Mouse (Mus musculus) lung, postnatal 0 days (tissue): ENCODE results near the gene BC029722. TPM values are rescaled to one million over a fixed set of nuclear protein-coding genes. Genes with fewer than 3 reads are reported as not detected.

ENCODE experiments used
- ATAC-seq: fragments of 200-750 bp; cut with Nextera tagmentation; 2 replicates; pipeline ENCODE4 v1.8.0; 2017; ENCODE audit warnings: moderate library complexity
- DNase-seq: peaks from one replicate; pipeline ENCODE4 v3.0.0-alpha.2; 2016; ENCODE audit warnings: low spot score
- H3K27ac ChIP-seq: fragments of 300-500 bp; sonication (generic); 2 replicates; pipeline ENCODE4 v1.5.1; 2014; ENCODE audit warnings: antibody characterized with exemption, mild to moderate bottlenecking, low read length, mixed read lengths
- H3K27me3 ChIP-seq: fragments of 300-500 bp; sonication (generic); replicated peaks from 2 replicates; pipeline ENCODE4 v1.6.1; 2014; ENCODE audit warnings: low read length, mixed read lengths; ENCODE audit not compliant: insufficient read depth
- H3K36me3 ChIP-seq: fragments of 300-500 bp; sonication (generic); 2 replicates; pipeline ENCODE4 v1.6.1; 2014; ENCODE audit warnings: low read length, mixed read lengths; ENCODE audit not compliant: insufficient read depth
- H3K4me1 ChIP-seq: fragments of 300-500 bp; sonication (generic); 2 replicates; pipeline ENCODE4 v1.6.1; 2014; ENCODE audit warnings: antibody characterized with exemption, low read depth, low read length, mixed read lengths; ENCODE audit not compliant: insufficient read depth
- H3K4me2 ChIP-seq: fragments of 300-500 bp; sonication (generic); replicated peaks from 2 replicates; pipeline ENCODE4 v1.6.1; 2014; ENCODE audit warnings: low read depth, mild to moderate bottlenecking, low read length, moderate library complexity, mixed read lengths
- H3K4me3 ChIP-seq: fragments of 300-500 bp; sonication (generic); 2 replicates; pipeline ENCODE4 v1.5.1; 2014; ENCODE audit warnings: low read depth, low read length
- H3K9ac ChIP-seq: fragments of 300-500 bp; sonication (generic); replicated peaks from 2 replicates; pipeline ENCODE4 v1.6.1; 2014; ENCODE audit warnings: low read depth, mild to moderate bottlenecking
- H3K9me3 ChIP-seq: fragments of 300-500 bp; sonication (generic); 2 replicates; pipeline ENCODE4 v1.6.1; 2016; ENCODE audit warnings: low read length, mixed read lengths
- CTCF ChIP-seq: IDR thresholded peaks from 2 replicates; pipeline ENCODE4 v1.5.1; 2016; ENCODE audit warnings: antibody characterized with exemption, mild to moderate bottlenecking
- EP300 ChIP-seq: IDR thresholded peaks from 2 replicates; pipeline ENCODE4 v1.6.1; 2016; ENCODE audit warnings: antibody characterized with exemption, mild to moderate bottlenecking, control low read depth
- WGBS: fragments of 180-500 bp; shearing (Covaris S2); extraction: QIAGEN DNeasy Blood & Tissue Kit; methylation state at CpG from one replicate; pipeline ENCODE4 v1.1.7; 2014; 5-methylcytosine and 5-hydroxymethylcytosine counted together
- polyA plus RNA-seq: library from polyadenylated mRNA; unstranded; fragments of >200 nt; fragmentation: Nextera tagmentation; extraction: Ambion mirVana; gene quantifications from 2 replicates; pipeline ENCODE4 v1.2.1, GENCODE M21; 2015

The BC029722 gene
- polyA plus RNA-seq: 31.4 and 32.9 TPM in 2 replicates

DNA sequence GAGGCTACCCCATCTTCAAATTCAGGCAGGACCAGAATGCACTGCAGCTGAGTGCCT lies at the start of gene BC029722:
Gene BC029722, minus strand, starts transcription at position 35 of the 57 bp plus-strand sequence.
- peaks cover 5% of the 10 kb centered on the region; the same call in 1 of the 2 replicates for H3K4me1 ChIP-seq
- no peaks in the 10 kb centered on the region for H3K9me3 ChIP-seq
- H3K36me3 ChIP-seq: peaks cover 14% of the 10 kb centered on the region; the same call in 1 of the 2 replicates
- ATAC-seq (no peak), DNase-seq (no peak)
- H3K4me2 ChIP-seq: peak within 1 kb of the TSS; percentile 91
- peak within 1 kb of the TSS; percentile 74 for H3K9ac ChIP-seq
- TF ChIP-seq CTCF (no peak), EP300 (no peak)
- H3K27ac ChIP-seq: peak within 1 kb of the TSS; percentile 87
- no peaks in the 10 kb centered on the region for H3K27me3 ChIP-seq
- H3K4me3 ChIP-seq: peak within 1 kb of the TSS; percentile 83

DNA sequence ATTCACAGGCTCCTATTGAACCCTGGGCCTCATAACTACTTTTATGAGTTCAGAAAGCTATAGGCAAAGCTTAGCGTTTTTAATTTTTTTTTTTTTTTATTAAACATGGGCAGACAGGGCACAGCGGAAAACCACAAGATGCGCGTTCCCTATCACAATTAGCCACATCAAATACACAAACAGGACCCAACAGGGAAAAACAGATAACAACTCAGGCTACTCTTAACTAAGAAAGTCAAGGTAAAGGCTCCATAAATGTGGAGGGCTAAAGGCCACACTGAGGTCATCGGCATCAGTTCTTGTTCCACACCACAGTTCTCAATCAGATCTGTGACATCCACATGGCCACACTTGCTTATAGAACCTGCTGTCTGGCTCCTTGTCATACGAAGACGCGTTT lies 49.1 kb upstream of the BC029722 start:
- peaks cover 4% of the 10 kb centered on the region; the same call in 1 of the 2 replicates for H3K36me3 ChIP-seq

DNA sequence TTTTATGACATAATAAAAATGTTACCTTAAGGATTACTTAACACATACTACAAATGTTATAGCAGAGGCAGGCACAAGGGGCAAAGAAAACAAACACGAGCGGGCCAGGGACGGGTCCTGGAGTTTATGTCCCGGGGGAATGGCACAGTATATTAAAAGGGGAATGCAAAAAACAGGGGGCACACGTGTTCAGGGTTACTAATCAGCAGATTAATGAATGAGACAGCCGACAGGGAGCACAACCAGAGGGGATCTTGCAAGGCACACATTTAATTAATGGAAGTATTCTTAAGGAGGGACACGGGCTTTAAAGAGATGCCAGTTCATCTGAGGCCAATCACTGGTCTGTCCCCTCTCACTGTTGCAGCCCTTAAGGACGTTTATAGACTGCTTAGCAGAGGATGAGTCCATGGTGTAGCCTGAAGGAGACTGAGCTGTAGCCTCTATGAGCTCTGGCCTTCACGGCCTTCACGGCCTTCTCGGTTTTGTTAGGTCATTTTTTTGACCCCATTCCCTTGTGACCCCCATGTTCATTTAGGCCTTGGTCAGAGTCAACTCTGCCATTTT lies 44.2 kb upstream of the BC029722 start:
- no peak overlapping the region for H3K27ac ChIP-seq
- H3K9ac ChIP-seq: no peak overlapping the region
- WGBS: 61% methylated on average over 11 of the region's 11 CpGs
- H3K9me3 ChIP-seq: no peaks in the 10 kb centered on the region
- no peaks in the 10 kb centered on the region for H3K27me3 ChIP-seq
- ATAC-seq: no peak
- peaks cover 4% of the 10 kb centered on the region; the same call in 1 of the 2 replicates for H3K36me3 ChIP-seq
- H3K4me2 ChIP-seq: no peak overlapping the region
- TF ChIP-seq EP300: no peak
- no peak for TF ChIP-seq CTCF
- no peak for DNase-seq
- no peak overlapping the region for H3K4me3 ChIP-seq
- no peaks in the 10 kb centered on the region for H3K4me1 ChIP-seq

More for the DNA sequence above, 49.1 kb upstream of the BC029722 start:
- Histone ChIP-seq H3K4me1 (0 out of 2 replicates have a peak, but pooled peaks cover 3% of the 10 kb centered on the region), H3K27ac (no peak overlapping the region), H3K9ac (no peak overlapping the region), H3K4me3 (no peak overlapping the region), H3K4me2 (no peak overlapping the region), H3K9me3 (no peaks in the 10 kb centered on the region), H3K27me3 (no peaks in the 10 kb centered on the region)
- TF ChIP-seq CTCF (no peak), EP300 (no peak)
- DNase-seq (no peak), ATAC-seq (no peak)
- 92% methylated on average over 8 of the region's 8 CpGs for WGBS

DNA sequence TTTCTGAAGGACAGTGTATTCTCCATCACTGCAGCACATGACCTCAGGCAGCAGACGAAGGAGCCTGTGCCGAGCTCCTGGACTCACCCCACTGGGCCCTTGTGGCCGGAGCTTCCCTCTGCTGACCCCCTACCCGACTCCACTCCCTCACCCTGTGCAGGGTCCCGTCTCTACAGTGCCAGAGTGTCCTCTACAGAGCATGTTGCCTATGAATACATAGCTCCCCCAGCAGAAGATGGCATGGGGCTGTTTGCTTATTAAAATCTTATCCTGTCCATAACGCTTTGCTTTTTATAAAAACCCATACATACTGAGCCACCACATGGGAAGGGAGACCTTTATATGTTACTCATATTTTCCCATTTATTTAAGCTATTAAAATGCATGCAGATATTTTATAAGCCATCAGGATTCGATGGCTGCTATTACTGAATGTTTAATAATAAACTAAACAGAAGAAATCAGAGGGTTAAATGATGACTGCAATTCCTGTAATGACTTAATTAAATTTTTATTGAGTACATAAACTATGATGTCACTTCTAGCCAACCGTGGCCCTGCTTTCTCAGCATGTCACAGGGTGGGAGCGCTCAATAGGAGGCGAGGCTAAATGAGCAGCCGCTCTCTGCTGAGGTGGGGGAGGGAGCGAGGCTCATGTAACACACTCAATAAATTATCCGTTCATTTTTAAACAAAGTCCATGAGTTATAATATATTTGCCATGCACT lies 43.5 kb upstream of the BC029722 start:
- WGBS: 77% methylated on average over 13 of the region's 13 CpGs
- Histone ChIP-seq H3K4me2 (no peak overlapping the region), H3K27ac (no peak overlapping the region), H3K27me3 (no peaks in the 10 kb centered on the region), H3K9me3 (no peaks in the 10 kb centered on the region), H3K9ac (no peak overlapping the region), H3K4me3 (no peak overlapping the region), H3K36me3 (0 out of 2 replicates have a peak, but pooled peaks cover 1% of the 10 kb centered on the region), H3K4me1 (no peaks in the 10 kb centered on the region)
- TF ChIP-seq CTCF (no peak), EP300 (no peak)
- ATAC-seq: peak; percentile 57
- no peak for DNase-seq

DNA sequence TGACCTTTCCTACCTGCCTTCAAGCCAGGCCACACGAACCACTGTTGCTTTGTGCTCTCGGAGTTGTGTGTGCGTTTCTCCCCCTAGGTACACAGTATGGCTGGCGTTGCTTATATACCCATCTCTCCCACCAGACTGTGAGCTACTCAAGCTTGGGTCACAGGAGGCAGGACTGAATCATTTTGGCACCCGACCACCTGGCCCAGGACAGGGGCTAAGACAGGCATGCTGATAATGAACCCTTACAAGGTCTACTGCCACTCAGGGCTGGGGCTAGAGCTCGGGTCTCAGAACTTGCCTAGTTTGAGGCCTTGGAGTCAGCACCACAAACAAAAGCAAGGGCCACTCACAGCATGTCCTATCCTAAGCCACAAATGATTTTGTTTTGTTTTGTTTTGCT lies 42.4 kb upstream of the BC029722 start:
- no peak for TF ChIP-seq CTCF
- Histone ChIP-seq H3K4me3 (no peak overlapping the region), H3K27me3 (no peaks in the 10 kb centered on the region), H3K9me3 (no peaks in the 10 kb centered on the region), H3K27ac (no peak overlapping the region), H3K4me2 (no peak overlapping the region), H3K36me3 (no peaks in the 10 kb centered on the region), H3K9ac (no peak overlapping the region), H3K4me1 (no peaks in the 10 kb centered on the region)
- 88% methylated on average over 6 of the region's 6 CpGs for WGBS
- no peak for DNase-seq
- no peak for ATAC-seq

DNA sequence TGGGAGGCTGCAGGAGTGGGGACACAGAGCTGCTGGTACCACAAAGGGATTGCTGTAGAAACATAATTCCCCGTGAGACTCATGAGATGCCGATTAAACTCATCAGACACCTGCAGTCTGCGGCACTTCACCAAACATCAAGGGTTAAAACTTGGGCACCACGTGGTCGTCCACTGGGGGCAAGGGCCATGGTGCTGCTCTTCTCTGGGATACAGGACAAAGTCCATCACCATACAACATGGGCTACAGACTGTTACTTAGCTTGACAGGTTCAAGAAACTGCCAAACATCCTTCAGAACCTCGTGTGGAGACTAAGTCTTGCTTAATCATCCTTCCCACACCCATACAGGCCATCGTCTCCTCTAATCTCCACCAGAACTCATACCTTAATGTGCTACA lies 40.9 kb upstream of the BC029722 start:
- ATAC-seq: no peak
- H3K27ac ChIP-seq: no peak overlapping the region
- 79% methylated on average over 7 of the region's 7 CpGs for WGBS
- no peak overlapping the region for H3K4me2 ChIP-seq
- no peak for TF ChIP-seq CTCF
- no peak for TF ChIP-seq EP300
- H3K9me3 ChIP-seq: no peaks in the 10 kb centered on the region
- H3K4me3 ChIP-seq: no peak overlapping the region
- no peaks in the 10 kb centered on the region for H3K27me3 ChIP-seq
- no peak for DNase-seq
- H3K36me3 ChIP-seq: no peaks in the 10 kb centered on the region
- no peaks in the 10 kb centered on the region for H3K4me1 ChIP-seq
- H3K9ac ChIP-seq: no peak overlapping the region

DNA sequence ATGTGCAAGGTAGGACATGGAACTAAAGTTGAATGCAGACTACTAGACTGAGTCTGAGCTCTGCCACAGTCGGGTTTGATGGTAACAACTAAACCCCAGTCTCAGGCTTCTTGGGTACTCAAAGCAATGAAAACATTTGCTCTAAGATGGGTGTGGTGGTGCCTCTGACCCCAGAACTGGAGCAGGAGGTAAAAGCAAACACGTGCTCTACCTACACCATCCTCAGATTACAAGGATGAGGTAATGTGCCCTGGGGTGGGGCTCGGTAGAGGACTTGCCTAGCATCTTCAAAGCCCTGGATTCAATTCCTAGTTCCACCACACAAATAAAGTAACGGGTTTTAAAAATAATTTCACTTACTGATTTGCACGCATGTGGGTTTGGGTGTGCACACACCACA lies 33.3 kb upstream of the BC029722 start:
- TF ChIP-seq EP300 (no peak), CTCF (no peak)
- no peaks in the 10 kb centered on the region for H3K27me3 ChIP-seq
- peaks cover 14% of the 10 kb centered on the region for H3K36me3 ChIP-seq
- no peaks in the 10 kb centered on the region for H3K9me3 ChIP-seq
- 69% methylated on average over 5 of the region's 5 CpGs for WGBS
- ATAC-seq: no peak
- H3K9ac ChIP-seq: no peak overlapping the region
- DNase-seq: no peak
- H3K27ac ChIP-seq: no peak overlapping the region
- H3K4me3 ChIP-seq: no peak overlapping the region
- H3K4me1 ChIP-seq: no peaks in the 10 kb centered on the region
- no peak overlapping the region for H3K4me2 ChIP-seq
